Mouse (Mus musculus) C2C12 (cell line): ENCODE results near the gene Dhx9. TPM values are rescaled to one million over a fixed set of nuclear protein-coding genes. Genes with fewer than 3 reads are reported as not detected.
"Not testable (repeated sequence)": the region's sequence is repeated elsewhere in the genome, so short reads cannot be mapped to it uniquely, and the experiment has no call there.

Source experiments
- H3K27me3 ChIP-seq: one replicate; pipeline ENCODE4 v1.6.1; 2011; ENCODE audit not compliant: control insufficient read depth, insufficient read depth, insufficient read length
- H3K36me3 ChIP-seq: one replicate; pipeline ENCODE4 v1.6.1; 2011; ENCODE audit not compliant: control insufficient read depth, insufficient read depth
- H3K4me3 ChIP-seq: one replicate; pipeline ENCODE4 v1.5.1; 2011; ENCODE audit warnings: mild to moderate bottlenecking, control low read depth; ENCODE audit not compliant: poor library complexity, insufficient read depth, severe bottlenecking
- H3K79me2 ChIP-seq: one replicate; pipeline ENCODE4 v1.6.1; 2011; ENCODE audit not compliant: control insufficient read depth, insufficient read depth
- H3K79me3 ChIP-seq: one replicate; pipeline ENCODE4 v1.6.1; 2011; ENCODE audit warnings: low read depth, control low read depth
- H3ac ChIP-seq: one replicate; pipeline ENCODE3; 2011; ENCODE audit warnings: low read depth; ENCODE audit not compliant: control insufficient read depth, insufficient read length
- CEBPB ChIP-seq: IDR thresholded peaks from one replicate; pipeline ENCODE4 v1.6.1; 2011; ENCODE audit warnings: low read depth, mild to moderate bottlenecking, control low read depth, moderate library complexity
- CTCF ChIP-seq: IDR thresholded peaks from one replicate; pipeline ENCODE4 v1.5.1; 2011; ENCODE audit not compliant: control insufficient read depth, insufficient read depth, insufficient read length
- FOSL1 ChIP-seq: IDR thresholded peaks from one replicate; pipeline ENCODE4 v1.8.0; 2011; ENCODE audit warnings: mild to moderate bottlenecking, low read length; ENCODE audit not compliant: poor library complexity, insufficient read depth, severe bottlenecking
- MAX ChIP-seq: IDR thresholded peaks from one replicate; pipeline ENCODE4 v1.6.1; 2011; ENCODE audit warnings: mild to moderate bottlenecking, control low read depth
- MYOD1 ChIP-seq: IDR thresholded peaks from one replicate; pipeline ENCODE4 v1.6.1; 2011; ENCODE audit warnings: low read depth; ENCODE audit not compliant: control insufficient read depth, insufficient read length
- MYOG ChIP-seq: IDR thresholded peaks from one replicate; pipeline ENCODE4 v1.6.1; 2011; ENCODE audit not compliant: control insufficient read depth, insufficient read length; ENCODE audit errors: extremely low read depth
- USF1 ChIP-seq: IDR thresholded peaks from one replicate; pipeline ENCODE4 v1.6.1; 2011; ENCODE audit warnings: low read depth, mild to moderate bottlenecking, control low read depth, moderate library complexity
- polyA plus RNA-seq: library from polyadenylated mRNA; unstranded; fragments of >200 nt; fragmentation: generic; extraction: Trizol; gene quantifications from one replicate; pipeline ENCODE4 v1.2.1, GENCODE M21; 2012; ENCODE audit warnings: missing spikeins

Dhx9 gene
- polyA plus RNA-seq, 1 experiment, result 53.1 TPM

DNA sequence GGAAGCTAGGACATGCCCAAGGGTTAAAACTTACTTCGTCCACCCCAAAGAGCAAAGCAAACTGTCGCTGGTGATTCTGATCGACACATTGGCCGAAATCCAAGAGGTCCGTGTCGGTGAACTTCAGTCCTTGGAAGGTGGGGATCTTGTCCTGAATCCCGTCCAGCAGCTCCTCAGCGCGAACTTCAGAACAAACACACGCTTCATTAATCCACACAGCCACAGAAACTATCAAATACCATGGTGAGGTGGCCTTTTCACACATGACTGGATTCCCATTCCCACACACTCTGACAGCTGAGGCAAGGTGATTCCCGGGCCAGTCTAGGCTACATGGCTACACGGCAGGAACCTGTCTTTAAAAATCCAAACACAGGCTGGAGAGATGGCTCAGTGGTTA lies 27.9 kb upstream of the Dhx9 start:
- Histone ChIP-seq H3K79me2 (no peaks in the 10 kb centered on the region), H3K4me3 (no peak overlapping the region), H3K36me3 (no peaks in the 10 kb centered on the region), H3ac (no peak overlapping the region), H3K79me3 (no peaks in the 10 kb centered on the region), H3K27me3 (peaks cover 6% of the 10 kb centered on the region)
- TF ChIP-seq MYOG (no peak), MAX (no peak), CEBPB (no peak), CTCF (no peak), USF1 (no peak), FOSL1 (no peak), MYOD1 (no peak)

DNA sequence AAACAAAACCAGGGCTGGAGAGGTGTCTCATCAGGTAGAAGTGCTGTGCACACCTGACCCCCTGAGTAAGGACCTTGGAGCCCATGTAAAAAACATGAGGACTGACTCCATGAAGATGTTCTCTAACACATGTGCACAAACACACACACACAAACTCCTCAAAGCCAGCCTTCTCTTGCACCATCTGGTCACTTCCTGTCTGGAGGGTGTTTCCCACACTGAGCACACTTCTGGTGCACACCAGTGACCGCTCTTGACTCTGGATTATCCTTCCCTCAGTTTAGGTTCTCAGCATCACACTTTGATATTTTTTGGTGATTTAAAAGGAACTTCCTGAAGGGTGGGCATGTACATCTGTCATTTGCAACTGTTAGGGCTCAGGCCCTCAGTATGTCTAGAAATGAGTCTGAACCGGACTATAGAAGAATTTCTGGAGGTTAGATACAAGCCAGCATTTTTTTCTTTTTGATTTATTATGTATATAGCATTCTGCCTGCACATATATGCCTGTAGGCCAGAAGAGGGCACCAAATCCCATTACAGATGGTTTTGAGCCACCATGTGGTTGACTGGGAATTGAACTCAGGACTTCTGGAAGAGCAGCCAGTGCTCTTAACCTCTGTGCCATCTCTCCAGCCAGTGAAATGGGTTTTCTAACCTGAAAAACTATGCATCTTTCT lies 23.0 kb upstream of the Dhx9 start:
- Histone ChIP-seq H3ac (no peak overlapping the region), H3K36me3 (no peaks in the 10 kb centered on the region), H3K79me2 (no peaks in the 10 kb centered on the region), H3K79me3 (no peaks in the 10 kb centered on the region), H3K4me3 (no peak overlapping the region), H3K27me3 (peaks cover 6% of the 10 kb centered on the region)
- TF ChIP-seq USF1, result no peak

DNA sequence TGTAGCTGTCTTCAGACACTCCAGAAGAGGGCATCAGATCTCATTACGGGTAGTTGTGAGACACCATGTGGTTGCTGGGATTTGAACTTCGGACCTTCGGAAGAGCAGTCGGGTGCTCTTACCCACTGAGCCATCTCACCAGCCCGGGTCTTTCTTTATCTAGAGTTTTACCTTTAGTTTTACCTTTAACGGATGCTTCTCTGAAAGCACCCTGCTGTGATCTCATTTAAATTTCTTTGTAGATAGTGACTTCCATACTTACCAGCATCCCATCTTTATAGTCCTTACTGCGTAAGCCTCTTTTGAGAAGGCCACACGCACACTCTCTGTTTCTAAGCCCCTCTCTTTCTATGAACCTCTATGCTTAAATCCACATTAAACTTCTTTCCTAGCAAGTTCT lies 22.1 kb upstream of the Dhx9 start:
- not testable (repeated sequence) for H3ac ChIP-seq, H3K4me3 ChIP-seq, H3K27me3 ChIP-seq, H3K79me3 ChIP-seq, H3K79me2 ChIP-seq, H3K36me3 ChIP-seq

DNA sequence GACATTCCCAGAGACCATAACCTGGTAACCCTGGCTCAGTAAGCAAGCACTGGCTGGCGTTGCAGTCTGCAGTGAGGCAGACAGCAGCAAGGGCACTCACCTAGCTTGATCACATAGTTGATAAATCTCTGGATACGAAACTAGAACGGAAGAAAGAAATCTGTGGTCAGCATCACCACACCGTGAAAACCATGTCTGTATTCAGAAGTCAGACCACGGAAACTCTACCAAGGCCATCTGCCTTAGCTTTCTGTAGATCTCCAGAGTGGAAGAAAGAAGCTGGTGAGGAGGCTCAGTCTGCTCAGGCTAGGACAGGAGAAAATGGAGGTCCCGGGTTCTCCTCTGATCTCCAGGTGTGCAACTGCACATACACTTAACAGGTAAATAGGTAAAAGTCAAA lies 21.6 kb upstream of the Dhx9 start:
- Histone ChIP-seq H3K36me3 (no peaks in the 10 kb centered on the region), H3K79me2 (no peaks in the 10 kb centered on the region), H3K27me3 (peaks cover 6% of the 10 kb centered on the region), H3K4me3 (no peak overlapping the region), H3ac (no peak overlapping the region), H3K79me3 (no peaks in the 10 kb centered on the region)
- no peak for TF ChIP-seq MYOD1
- TF ChIP-seq FOSL1, result no peak
- TF ChIP-seq MAX, result no peak
- TF ChIP-seq CEBPB, result no peak
- no peak for TF ChIP-seq USF1
- TF ChIP-seq CTCF, result no peak
- TF ChIP-seq MYOG, result no peak

DNA sequence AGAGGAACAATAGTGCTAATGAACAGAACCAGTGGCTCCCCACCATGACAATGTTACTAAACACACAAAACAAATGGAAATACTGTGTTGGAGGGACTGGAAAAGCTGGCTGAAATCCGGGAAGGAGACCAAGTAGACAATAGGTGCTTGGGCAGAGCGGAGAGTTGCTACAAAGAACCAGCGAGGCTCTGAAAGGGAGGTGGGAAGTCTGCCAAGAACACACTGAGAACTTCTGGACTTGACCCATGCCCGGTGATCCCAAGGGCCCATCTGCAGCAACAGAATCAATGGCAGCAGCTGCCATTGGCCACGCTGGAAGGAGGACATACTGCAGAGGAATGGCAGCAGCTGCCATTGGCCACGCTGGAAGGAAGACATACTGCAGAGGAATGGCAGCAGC lies 18.8 kb upstream of the Dhx9 start:
- no peak for TF ChIP-seq MYOG
- no peak for TF ChIP-seq USF1
- no peak for TF ChIP-seq CEBPB
- no peak for TF ChIP-seq FOSL1
- no peak for TF ChIP-seq MYOD1
- TF ChIP-seq MAX, result no peak
- no peak for TF ChIP-seq CTCF
- H3K79me2 ChIP-seq, result no peaks in the 10 kb centered on the region

DNA sequence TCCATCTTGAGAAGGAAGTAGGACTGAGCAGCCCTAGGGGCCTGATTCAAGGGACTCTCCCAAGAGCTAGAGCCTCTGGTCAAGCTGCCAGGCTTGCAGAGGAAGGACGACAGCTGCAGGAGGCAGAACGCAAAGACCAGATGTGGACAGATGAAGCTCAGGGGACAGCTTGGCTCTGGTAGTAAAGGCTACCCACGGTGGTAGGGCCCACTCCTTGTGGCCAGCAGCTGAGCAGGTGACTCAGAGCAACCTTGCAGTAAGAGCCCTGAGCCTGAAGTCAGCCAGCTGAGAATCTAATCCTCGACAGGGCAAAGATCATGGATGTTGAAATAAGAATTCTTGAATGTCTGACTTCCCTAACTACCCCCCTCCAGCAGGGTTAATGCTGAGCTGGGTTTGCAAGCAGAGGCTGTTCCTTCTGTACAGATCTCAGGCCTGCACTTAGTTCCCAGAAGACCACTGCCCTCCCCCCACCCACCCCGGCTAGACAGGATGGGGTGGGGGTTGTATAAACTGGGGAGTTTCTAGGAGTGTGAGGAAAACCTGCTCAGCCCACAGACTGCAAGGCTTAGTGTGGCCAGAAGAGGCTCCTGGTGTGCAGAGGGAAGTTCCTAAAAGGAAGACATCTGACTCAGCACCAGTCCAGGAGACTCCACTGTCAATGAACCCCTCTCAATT lies 14.3 kb upstream of the Dhx9 start:
- no peaks in the 10 kb centered on the region for H3K27me3 ChIP-seq
- no peaks in the 10 kb centered on the region for H3K36me3 ChIP-seq
- no peaks in the 10 kb centered on the region for H3K79me2 ChIP-seq
- TF ChIP-seq MYOD1, result peak; percentile 87
- no peak for TF ChIP-seq FOSL1
- no peak overlapping the region for H3ac ChIP-seq
- no peak overlapping the region for H3K4me3 ChIP-seq
- no peaks in the 10 kb centered on the region for H3K79me3 ChIP-seq

More for the DNA sequence above, 18.8 kb upstream of the Dhx9 start:
- no peaks in the 10 kb centered on the region for H3K36me3 ChIP-seq
- H3K27me3 ChIP-seq, result no peaks in the 10 kb centered on the region
- H3ac ChIP-seq, result no peak overlapping the region
- H3K4me3 ChIP-seq, result no peak overlapping the region
- no peaks in the 10 kb centered on the region for H3K79me3 ChIP-seq
